Mouse (Mus musculus) CD4-positive naive resting alpha-beta T cell, adult 76 days (primary cell): ENCODE results near the gene Gm10721. TPM values are rescaled to one million over a fixed set of nuclear protein-coding genes. Genes with fewer than 3 reads are reported as not detected.

ENCODE experiments used
- total RNA-seq: library from RNA; stranded (reverse); gene quantifications from one replicate; pipeline ENCODE4 v1.2.4, GENCODE M21; 2023

Gene Gm10721
- total RNA-seq, result 1.1 TPM

GRCm38 (mm10) chr9:3012733-3013279 lies at the start of gene Gm10721:
Gm10721 (plus strand) TSS chr9:3013140.

GRCm38 (mm10) chr9:3000445-3000972 lies 12.4 kb upstream of the Gm10721 start, which contains the start of gene Gm10722:
Gm10722 (plus strand) TSS chr9:3000922.

GRCm38 (mm10) chr9:3002794-3003396 lies 10.0 kb upstream of the Gm10721 start, which contains the start of gene Gm11168:
Gm11168 (plus strand) TSS chr9:3003346.

GRCm38 (mm10) chr9:3015354-3015753 lies 2.4 kb downstream of the Gm10721 start, which contains the start of gene Gm10720:
Gm10720 (plus strand) TSS chr9:3015654.

GRCm38 (mm10) chr9:3017108-3017507 lies 4.2 kb downstream of the Gm10721 start, which contains the start of gene Gm10719:
Gm10719 (plus strand) TSS chr9:3017408.

DNA sequence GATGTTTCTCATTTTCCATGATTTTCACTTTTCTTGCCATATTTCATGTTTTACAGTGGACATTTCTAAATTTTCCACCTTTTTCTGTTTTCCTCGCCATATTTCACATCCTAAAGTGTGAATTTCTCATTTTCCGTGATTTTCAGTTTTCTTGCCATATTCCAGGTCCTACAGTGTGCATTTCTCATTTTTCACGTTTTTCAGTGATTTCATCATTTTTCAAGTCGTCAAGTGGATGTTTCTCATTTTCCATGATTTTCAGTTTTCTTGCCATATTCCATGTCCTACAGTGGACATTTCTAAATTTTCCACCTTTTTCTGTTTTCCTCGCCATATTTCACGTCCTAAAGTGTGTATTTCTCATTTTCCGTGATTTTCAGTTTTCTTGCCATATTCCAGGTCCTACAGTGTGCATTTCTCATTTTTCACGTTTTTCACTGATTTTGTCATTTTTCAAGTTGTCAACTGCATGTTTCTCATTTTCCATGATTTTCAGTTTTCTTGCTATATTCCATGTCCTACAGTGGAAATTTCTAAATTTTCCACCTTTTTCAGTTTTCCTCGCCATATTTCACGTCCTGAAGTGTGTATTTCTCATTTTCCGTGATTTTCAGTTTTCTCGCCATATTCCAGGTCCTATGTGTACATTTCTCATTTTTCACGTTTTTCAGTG lies 10.5 kb downstream of the Gm10721 start, which contains the start of gene Gm10718:
Gene Gm10718 (plus strand): TSS at position 236 of the 673 bp plus-strand sequence.

DNA sequence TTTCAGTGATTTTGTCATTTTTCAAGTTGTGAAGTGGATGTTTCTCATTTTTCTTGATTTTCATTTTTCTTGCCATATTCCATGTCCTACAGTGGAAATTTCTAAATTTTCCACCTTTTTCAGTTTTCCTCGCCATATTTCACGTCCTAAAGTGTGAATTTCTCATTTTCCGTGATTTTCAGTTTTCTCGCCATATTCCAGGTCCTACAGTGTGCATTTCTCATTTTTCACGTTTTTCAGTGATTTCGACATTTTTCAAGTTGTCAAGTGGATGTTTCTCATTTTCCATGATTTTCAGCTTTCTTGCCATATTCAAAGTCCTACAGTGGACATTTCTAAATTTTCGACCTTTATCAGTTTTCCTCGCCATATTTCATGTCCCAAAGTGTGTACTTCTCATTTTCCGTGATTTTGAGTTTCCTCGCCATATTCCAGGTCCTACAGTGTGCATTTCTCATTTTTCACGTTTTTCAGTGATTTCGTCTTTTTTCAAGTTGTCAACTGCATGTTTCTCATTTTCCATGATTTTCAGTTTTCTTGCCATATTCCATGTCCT lies 12.1 kb downstream of the Gm10721 start, which contains the start of gene Gm10717:
Gene Gm10717 (plus strand): TSS at position 506 of the 556 bp plus-strand sequence.

DNA sequence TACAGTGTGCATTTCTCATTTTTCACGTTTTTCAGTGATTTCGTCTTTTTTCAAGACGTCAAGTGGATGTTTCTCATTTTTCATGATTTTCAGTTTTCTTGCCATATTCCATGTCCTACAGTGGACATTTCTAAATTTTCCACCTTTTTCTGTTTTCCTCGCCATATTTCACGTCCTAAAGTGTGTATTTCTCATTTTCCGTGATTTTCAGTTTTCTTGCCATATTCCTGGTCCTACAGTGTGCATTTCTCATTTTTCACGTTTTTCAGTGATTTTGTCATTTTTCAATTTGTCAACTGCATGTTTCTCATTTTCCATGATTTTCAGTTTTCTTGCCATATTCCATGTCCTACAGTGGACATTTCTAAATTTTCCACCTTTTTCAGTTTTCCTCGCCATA lies 21.4 kb downstream of the Gm10721 start, which contains the start of gene Gm17535:
Gene Gm17535 (plus strand): TSS at position 301 of the 400 bp plus-strand sequence.

GRCm38 (mm10) chr9:3036577-3036976 lies 23.6 kb downstream of the Gm10721 start, which contains the start of gene Gm10715:
Gm10715 (plus strand) TSS chr9:3036877.

Other genes with a start within 250 kb of the Gm10721 start
- gene Gm10722, start 12.2 kb upstream of the Gm10721 start, total RNA-seq, result not detected
- gene Gm11168, start 9.8 kb upstream of the Gm10721 start, total RNA-seq, result not detected
- gene Gm10720, start 2.5 kb downstream of the Gm10721 start, total RNA-seq, result not detected
- gene Gm10719, start 4.3 kb downstream of the Gm10721 start, total RNA-seq, result 3.0 TPM
- 5.8 TPM for gene Gm10718, start 10.4 kb downstream of the Gm10721 start, total RNA-seq
- gene Gm10717, start 12.3 kb downstream of the Gm10721 start, total RNA-seq, result not detected
- gene Gm17535, start 21.5 kb downstream of the Gm10721 start, total RNA-seq, result not detected
- gene Gm10715, start 23.7 kb downstream of the Gm10721 start, total RNA-seq, result not detected